Mouse (Mus musculus): ENCODE measurements around the gene Ift172.
"Not testable (repeated sequence)": the region's sequence is repeated elsewhere in the genome, so short reads cannot be mapped to it uniquely, and the experiment has no call there.

The Ift172 gene

GRCm38 (mm10) chr5:31251541-31252101 is 39.3 kb downstream of the Ift172 start, which contains the start of gene Krtcap3:
Krtcap3 (plus strand) TSS chr5:31251691.
- peaks cover 25% of the 10 kb centered on the region for H3K36me3 ChIP-seq (ENCODE audit: control insufficient read depth, insufficient read depth, low read length, poor library complexity, severe bottlenecking)
- DNase-seq (ENCODE audit: low read depth, low spot score) = peak; percentile 56
- no peaks in the 10 kb centered on the region for H3K27me3 ChIP-seq (ENCODE audit: control insufficient read depth, insufficient read depth, low read length, poor library complexity, severe bottlenecking)

- DNase-seq (ENCODE audit: low read depth, low spot score) = no peak
- Histone ChIP-seq H3K36me3 (ENCODE audit: control insufficient read depth, insufficient read depth, low read length, poor library complexity, severe bottlenecking) (peaks cover 26% of the 10 kb centered on the region), H3K27me3 (ENCODE audit: control insufficient read depth, insufficient read depth, low read length, poor library complexity, severe bottlenecking) (no peaks in the 10 kb centered on the region)
Measured at GRCm38 (mm10) chr5:31250716-31251115, 40.2 kb downstream of the Ift172 start.

- no peaks in the 10 kb centered on the region for H3K27me3 ChIP-seq (ENCODE audit: control insufficient read depth, insufficient read depth, low read length, poor library complexity, severe bottlenecking)
- DNase-seq (ENCODE audit: low read depth, low spot score) = no peak
- peaks cover 13% of the 10 kb centered on the region for H3K36me3 ChIP-seq (ENCODE audit: control insufficient read depth, insufficient read depth, low read length, poor library complexity, severe bottlenecking)
Measured at GRCm38 (mm10) chr5:31242191-31242590, 48.7 kb downstream of the Ift172 start.

DNA sequence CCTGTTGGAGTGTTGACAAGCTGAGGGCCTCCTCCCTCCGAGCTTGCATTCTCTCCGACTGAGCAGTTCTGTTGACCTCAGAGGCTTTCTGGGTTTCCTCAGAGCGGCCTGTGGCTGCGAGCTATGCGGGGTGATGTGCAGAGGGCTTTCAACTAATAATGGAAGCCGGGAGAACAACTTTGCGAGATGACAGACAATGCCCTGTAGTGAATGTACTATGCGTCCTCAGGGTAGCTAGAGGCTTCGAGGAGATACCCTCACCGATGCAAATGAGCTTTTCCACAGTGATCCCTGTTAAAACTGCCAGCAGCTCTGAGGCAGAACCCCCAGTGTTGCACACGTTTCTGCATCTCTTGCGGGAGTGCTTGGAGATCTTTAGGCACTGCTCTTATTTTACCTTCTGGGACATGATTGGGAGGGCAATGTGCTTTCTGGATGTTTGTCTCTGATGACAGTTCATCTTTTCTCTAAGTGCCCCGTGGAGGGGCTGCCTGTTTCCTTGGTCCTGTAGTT is 49.3 kb downstream of the Ift172 start:
- peaks cover 13% of the 10 kb centered on the region for H3K36me3 ChIP-seq (ENCODE audit: control insufficient read depth, insufficient read depth, low read length, poor library complexity, severe bottlenecking)
- DNase-seq (ENCODE audit: low read depth, low spot score) = no peak
- no peaks in the 10 kb centered on the region for H3K27me3 ChIP-seq (ENCODE audit: control insufficient read depth, insufficient read depth, low read length, poor library complexity, severe bottlenecking)

- Histone ChIP-seq H3K27me3 (ENCODE audit: control insufficient read depth, insufficient read depth, low read length, poor library complexity, severe bottlenecking) (no peaks in the 10 kb centered on the region), H3K36me3 (ENCODE audit: control insufficient read depth, insufficient read depth, low read length, poor library complexity, severe bottlenecking) (peaks cover 11% of the 10 kb centered on the region)
- peak; percentile 97 for DNase-seq (ENCODE audit: low read depth, low spot score)
Measured at GRCm38 (mm10) chr5:31240637-31241521, 50.0 kb downstream of the Ift172 start, which contains the start of the genes Nrbp1 and Gm9970. Nrbp1 (plus strand) TSS chr5:31240864. Gm9970 (minus strand) TSS chr5:31241232.

DNA sequence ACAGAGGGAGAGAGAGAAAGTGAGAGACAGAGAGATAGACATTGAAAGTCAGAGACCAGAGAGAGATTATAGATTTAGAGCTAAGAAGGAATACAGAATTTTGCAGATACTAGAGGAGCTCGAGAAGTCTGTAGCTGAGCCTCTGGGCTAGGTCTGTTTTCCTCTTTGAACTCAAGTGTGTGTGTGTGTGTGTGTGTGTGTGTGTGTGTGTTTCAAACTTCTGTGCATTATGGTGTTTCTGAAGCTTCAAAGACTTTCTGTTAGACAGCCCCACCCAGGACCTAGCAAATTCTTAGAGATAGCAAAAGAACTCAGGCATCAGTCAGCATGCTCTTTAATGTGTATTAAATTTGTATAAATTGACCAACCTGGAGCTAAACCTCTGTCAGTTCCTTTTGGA is 64.3 kb downstream of the Ift172 start:
- Histone ChIP-seq H3K36me3 (ENCODE audit: control insufficient read depth, insufficient read depth, low read length, poor library complexity, severe bottlenecking) (no peaks in the 10 kb centered on the region), H3K27me3 (ENCODE audit: control insufficient read depth, insufficient read depth, low read length, poor library complexity, severe bottlenecking) (no peaks in the 10 kb centered on the region)
- DNase-seq (ENCODE audit: low read depth, low spot score) = no peak

DNA sequence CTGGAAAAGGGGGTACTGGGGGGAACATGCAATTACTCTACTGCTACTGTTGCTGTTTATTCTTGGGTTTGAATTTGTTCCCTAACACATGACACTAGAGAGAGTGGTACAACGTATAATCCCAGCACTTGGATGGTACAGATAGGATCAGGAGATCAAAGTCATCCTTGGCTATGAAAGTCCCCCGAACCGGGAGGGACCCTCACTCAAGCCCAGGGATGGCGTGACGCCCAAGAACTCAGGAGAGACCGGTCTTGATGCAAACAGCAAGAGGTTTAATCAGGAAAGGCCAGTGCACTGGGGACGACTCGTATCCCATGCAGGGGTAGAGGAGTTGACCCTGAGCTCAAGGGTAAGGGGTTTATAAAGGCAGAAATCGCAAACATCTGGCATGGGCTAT is 68.2 kb downstream of the Ift172 start:
- DNase-seq (ENCODE audit: low read depth, low spot score) = no peak
- Histone ChIP-seq H3K36me3 (ENCODE audit: control insufficient read depth, insufficient read depth, low read length, poor library complexity, severe bottlenecking) (no peaks in the 10 kb centered on the region), H3K27me3 (ENCODE audit: control insufficient read depth, insufficient read depth, low read length, poor library complexity, severe bottlenecking) (no peaks in the 10 kb centered on the region)

DNA sequence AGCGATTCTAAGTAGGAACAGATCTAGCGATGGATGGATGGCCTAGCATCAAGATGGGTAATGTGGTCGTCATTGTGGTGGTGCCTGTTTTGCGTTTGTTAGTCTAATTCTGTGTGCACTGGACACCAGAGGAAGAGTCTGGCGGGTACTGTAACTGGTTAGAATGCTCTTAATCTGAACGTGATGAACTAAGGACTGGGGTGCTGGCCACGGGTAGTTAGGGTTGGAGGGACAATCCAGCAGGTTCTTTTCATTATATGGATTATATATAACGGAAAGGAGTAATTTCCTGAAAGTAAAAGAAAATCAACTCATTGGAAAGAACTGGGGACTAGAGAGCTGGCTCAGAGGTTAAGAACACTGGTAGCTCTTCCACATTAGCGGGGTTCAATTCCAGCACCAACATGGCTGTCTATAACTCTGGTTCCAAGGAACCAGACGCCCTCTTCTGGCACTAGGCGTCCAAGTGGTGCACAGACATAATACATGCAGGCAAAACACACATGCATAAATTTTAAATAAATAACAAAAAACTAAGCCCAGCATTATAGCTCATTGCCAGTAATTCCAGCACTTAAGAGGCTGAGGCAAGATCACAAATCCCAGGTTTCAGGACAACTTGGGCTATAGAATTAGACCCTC is 69.5 kb downstream of the Ift172 start:
- H3K36me3 ChIP-seq (ENCODE audit: control insufficient read depth, insufficient read depth, low read length, poor library complexity, severe bottlenecking) = no peaks in the 10 kb centered on the region
- peak; percentile 49 for DNase-seq (ENCODE audit: low read depth, low spot score)
- no peaks in the 10 kb centered on the region for H3K27me3 ChIP-seq (ENCODE audit: control insufficient read depth, insufficient read depth, low read length, poor library complexity, severe bottlenecking)

DNA sequence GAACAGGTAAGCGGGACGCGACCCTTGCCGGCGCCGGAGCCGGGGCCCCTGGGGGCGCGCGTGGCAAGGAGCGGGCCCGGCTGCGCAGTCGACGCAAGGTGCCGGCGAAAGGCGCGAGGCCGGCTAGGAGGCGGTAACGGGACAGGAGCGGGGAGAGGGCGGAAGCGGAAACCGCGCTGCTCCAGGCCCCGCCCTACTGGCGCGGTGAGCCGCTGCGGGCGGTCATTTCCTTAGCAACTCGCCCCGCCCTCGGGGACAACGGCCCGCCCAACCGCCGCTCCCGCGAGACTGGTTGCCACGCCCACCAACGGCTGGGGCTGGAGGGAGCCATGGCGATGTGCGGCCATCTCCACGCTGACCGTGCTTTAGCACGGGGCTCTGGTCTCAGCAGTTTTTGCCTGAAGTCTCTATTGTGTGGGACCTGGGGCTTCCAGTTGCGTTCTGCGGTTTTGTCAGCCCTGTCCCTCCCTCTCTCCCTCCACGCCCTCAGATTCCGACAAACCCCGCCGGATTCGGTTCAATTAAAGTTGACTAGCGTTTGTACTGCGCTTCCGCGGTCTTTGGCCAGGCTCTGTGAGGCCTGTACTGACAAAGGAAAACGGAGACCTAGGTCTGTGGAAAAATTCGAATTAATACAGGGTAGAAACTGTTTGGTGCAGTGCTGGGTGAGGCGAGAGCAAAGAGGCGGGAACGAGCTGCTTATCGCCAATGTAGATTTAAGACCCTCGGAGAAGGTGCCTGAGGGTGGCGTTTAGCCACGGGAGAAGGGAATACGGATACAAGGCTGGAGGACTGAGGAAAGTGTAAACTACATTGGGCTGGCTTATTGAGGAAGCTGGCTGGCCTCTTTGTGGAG is 70.2 kb downstream of the Ift172 start, which contains the start of gene Ppm1g:
TSS of gene Ppm1g (minus strand) at position 240 of the 856 bp plus-strand sequence.
- Histone ChIP-seq H3K27me3 (ENCODE audit: control insufficient read depth, insufficient read depth, low read length, poor library complexity, severe bottlenecking) (no peaks in the 10 kb centered on the region), H3K36me3 (ENCODE audit: control insufficient read depth, insufficient read depth, low read length, poor library complexity, severe bottlenecking) (no peaks in the 10 kb centered on the region)
- DNase-seq (ENCODE audit: low read depth, low spot score) = peak; percentile 97

DNA sequence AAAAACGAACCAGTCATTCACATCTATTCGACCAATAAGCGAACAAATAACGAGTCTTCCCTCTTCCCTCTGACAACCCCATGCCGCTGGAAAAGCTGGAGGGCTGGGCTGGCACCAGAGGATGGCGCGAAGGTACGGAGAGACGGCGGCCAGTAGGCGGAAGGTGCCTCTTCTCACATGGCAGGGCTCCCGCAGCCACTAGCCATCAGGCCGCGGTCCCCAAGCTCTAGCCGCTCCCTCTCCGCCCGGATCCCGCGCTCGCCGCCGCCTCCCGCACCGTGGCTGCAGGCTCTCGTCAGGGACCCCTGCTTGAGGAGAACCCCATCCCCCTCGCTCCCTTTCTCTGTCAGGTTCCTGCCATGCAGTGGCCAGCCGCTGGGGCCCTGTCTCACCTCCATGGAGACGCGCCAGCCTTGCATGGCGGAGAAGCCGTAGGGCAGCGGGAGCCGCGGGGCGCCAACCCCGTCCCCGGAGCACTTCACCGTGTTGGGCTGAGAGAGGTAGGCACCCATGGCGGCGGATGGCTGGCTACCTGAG is 70.9 kb downstream of the Ift172 start:
- DNase-seq (ENCODE audit: low read depth, low spot score) = no peak
- Histone ChIP-seq H3K27me3 (ENCODE audit: control insufficient read depth, insufficient read depth, low read length, poor library complexity, severe bottlenecking) (no peaks in the 10 kb centered on the region), H3K36me3 (ENCODE audit: control insufficient read depth, insufficient read depth, low read length, poor library complexity, severe bottlenecking) (no peaks in the 10 kb centered on the region)

GRCm38 (mm10) chr5:31219474-31219873 is 71.4 kb downstream of the Ift172 start:
- no peak for DNase-seq (ENCODE audit: low read depth, low spot score)
- H3K36me3 ChIP-seq (ENCODE audit: control insufficient read depth, insufficient read depth, low read length, poor library complexity, severe bottlenecking) = no peaks in the 10 kb centered on the region
- no peaks in the 10 kb centered on the region for H3K27me3 ChIP-seq (ENCODE audit: control insufficient read depth, insufficient read depth, low read length, poor library complexity, severe bottlenecking)

GRCm38 (mm10) chr5:31219070-31219469 is 71.8 kb downstream of the Ift172 start:
- H3K36me3 ChIP-seq (ENCODE audit: control insufficient read depth, insufficient read depth, low read length, poor library complexity, severe bottlenecking) = no peaks in the 10 kb centered on the region
- peak; percentile 41 for DNase-seq (ENCODE audit: low read depth, low spot score)
- H3K27me3 ChIP-seq (ENCODE audit: control insufficient read depth, insufficient read depth, low read length, poor library complexity, severe bottlenecking) = no peaks in the 10 kb centered on the region

GRCm38 (mm10) chr5:31218294-31218693 is 72.6 kb downstream of the Ift172 start:
- Histone ChIP-seq H3K27me3 (ENCODE audit: control insufficient read depth, insufficient read depth, low read length, poor library complexity, severe bottlenecking) (no peaks in the 10 kb centered on the region), H3K36me3 (ENCODE audit: control insufficient read depth, insufficient read depth, low read length, poor library complexity, severe bottlenecking) (no peaks in the 10 kb centered on the region)
- peak; percentile 62 for DNase-seq (ENCODE audit: low read depth, low spot score)

- DNase-seq (ENCODE audit: low read depth, low spot score) = not testable (repeated sequence)
Measured at GRCm38 (mm10) chr5:31216554-31216953, 74.4 kb downstream of the Ift172 start.

More at GRCm38 (mm10) chr5:31216554-31216953, 74.4 kb downstream of the Ift172 start:
- not testable (repeated sequence) for H3K36me3 ChIP-seq (ENCODE audit: control insufficient read depth, insufficient read depth, low read length, poor library complexity, severe bottlenecking); H3K27me3 ChIP-seq (ENCODE audit: control insufficient read depth, insufficient read depth, low read length, poor library complexity, severe bottlenecking)
